Mouse (Mus musculus): ENCODE measurements around the gene Cbr4. TPM values are rescaled to one million over a fixed set of nuclear protein-coding genes. Genes with fewer than 3 reads are reported as not detected.
A peak's percentile ranks its signal among the peaks of the same experiment; 100 is the strongest.

The Cbr4 gene
- polyA plus RNA-seq, 1 experiment from 2014 or later = 36.7 TPM

DNA sequence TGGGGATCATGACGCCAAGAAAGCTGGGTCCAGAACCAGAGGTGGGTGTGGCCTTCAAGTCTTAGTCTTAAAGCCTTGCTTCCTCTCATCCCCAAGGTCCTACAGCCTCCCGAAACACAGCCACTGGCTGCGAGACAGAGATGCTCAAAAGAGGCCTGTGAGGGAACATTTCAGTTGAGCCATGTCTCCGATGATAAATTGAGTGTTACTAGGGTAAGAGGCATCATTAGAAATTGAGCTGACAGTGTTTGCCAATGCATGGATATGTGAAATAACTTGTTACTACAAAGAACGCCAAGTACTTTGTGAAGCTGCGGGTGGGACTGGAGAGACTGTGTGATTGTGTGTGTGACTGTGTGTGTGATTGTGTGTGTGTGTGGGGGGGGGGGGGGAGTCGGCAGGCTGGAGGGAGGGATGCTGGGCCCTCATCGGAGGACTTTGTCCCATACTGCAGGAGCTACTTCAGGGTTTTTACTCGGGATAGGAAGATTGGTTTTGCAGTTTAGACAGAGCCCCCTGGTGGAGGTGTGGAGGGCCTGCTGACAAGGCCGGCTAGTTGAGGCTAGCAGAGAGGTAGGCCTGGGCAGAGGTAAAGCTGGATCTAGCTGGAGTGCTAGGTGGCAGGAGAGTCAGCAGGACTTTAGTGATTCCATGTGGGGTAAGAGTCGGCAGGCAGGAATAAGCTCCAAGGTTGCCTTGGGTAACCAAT, 7.9 kb upstream of the Cbr4 start:
- no peak overlapping the region for H3K4me3 ChIP-seq (ENCODE audit: low read length)
- H3K27ac ChIP-seq (ENCODE audit: low read length) = no peak overlapping the region
- no peak overlapping the region for H3K9ac ChIP-seq (ENCODE audit: low read depth, low read length)
- ATAC-seq = peak; percentile 43; the same call in 1 of the 2 replicates
- no peaks in the 10 kb centered on the region for H3K4me1 ChIP-seq (ENCODE audit: control insufficient read depth, insufficient read depth, low read length)
- no peak overlapping the region for H3K4me2 ChIP-seq (ENCODE audit: low read depth, low read length)
- H3K27me3 ChIP-seq (replicated peaks; ENCODE audit: control insufficient read depth, insufficient read depth, low read length) = no peaks in the 10 kb centered on the region
- 54% methylated on average over 11 of the region's 11 CpGs for WGBS
- no peaks in the 10 kb centered on the region for H3K9me3 ChIP-seq (ENCODE audit: control insufficient read depth, low read length)
- no peaks in the 10 kb centered on the region for H3K36me3 ChIP-seq (ENCODE audit: control insufficient read depth, insufficient read depth, low read length)

DNA sequence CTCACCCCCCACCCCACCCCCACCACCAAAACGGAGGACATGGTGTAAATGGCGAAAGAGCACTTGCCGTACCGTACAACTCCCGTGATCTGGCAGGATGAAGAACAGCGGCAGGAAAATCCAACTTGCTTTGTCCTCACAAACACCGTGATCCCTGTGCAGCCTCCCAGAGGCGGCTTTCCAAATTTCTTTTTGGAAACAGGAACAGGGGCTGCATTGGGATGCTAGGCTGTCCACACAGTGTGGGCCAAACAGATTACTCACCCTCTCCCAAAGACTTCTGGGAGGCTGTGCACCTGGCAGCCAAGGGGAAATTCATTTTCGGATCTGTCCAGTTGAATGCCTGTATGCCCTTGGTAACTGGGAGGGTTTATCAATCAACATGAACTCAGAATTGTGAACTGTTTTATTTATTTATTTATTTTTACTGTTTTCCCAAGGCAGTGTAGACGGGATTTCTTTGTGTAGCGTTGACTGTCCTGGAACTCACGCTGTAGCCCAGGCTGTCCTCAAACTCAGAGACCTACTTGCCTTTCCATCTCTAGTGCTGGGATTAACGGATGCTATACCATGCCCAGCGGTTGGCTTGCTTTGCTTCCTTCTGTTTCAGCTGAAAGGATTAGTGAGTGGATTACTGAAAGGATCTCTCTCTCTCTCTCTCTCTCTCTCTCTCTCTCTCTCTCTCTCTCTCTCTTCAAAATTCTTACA, 7.1 kb upstream of the Cbr4 start:
- no peak overlapping the region for H3K4me3 ChIP-seq (ENCODE audit: low read length)

DNA sequence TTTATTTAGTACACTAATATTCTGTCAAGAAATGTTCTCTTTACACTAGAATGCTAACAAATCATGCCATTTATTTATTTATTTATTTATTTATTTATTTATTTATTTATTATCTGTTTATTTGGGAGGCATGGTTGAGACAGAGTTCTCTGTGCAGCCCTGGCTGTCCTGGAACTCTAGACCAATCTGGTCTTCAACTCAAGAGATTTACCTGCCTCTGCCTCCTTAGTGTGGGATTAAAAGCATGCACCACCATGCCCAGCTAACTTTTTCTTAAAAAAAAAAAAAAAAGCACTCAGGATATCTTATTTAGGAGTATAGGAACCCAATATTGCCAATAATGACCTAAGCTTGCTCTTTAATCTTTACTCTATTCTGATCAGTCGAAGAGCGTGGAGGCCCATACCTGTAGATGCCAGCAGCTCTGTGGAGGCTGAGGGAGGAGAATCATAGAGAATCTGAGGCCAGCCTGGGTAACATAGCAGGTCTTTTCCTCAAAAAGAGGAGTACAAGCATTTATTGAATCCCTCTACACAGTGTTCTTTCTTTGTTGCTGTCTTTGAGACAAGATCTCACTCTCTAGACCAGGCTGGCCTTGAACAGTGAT, 508 bp upstream of the Cbr4 start:
- Histone ChIP-seq H3K9me3 (ENCODE audit: control insufficient read depth, low read length) (no peaks in the 10 kb centered on the region), H3K4me2 (ENCODE audit: low read depth, low read length) (no peak overlapping the region), H3K27ac (ENCODE audit: low read length) (no peak overlapping the region), H3K27me3 (replicated peaks; ENCODE audit: control insufficient read depth, insufficient read depth, low read length) (no peaks in the 10 kb centered on the region), H3K9ac (ENCODE audit: low read depth, low read length) (no peak overlapping the region), H3K36me3 (ENCODE audit: control insufficient read depth, insufficient read depth, low read length) (no peaks in the 10 kb centered on the region), H3K4me3 (ENCODE audit: low read length) (peak overlapping the region; percentile 68; the same call in 1 of the 2 replicates), H3K4me1 (ENCODE audit: control insufficient read depth, insufficient read depth, low read length) (no peaks in the 10 kb centered on the region)
- 96% methylated on average over 2 of the region's 2 CpGs for WGBS
- peak; percentile 24 for ATAC-seq

More for the DNA sequence above, 7.1 kb upstream of the Cbr4 start:
- Histone ChIP-seq H3K36me3 (ENCODE audit: control insufficient read depth, insufficient read depth, low read length) (no peaks in the 10 kb centered on the region), H3K9me3 (ENCODE audit: control insufficient read depth, low read length) (no peaks in the 10 kb centered on the region), H3K4me2 (ENCODE audit: low read depth, low read length) (no peak overlapping the region), H3K9ac (ENCODE audit: low read depth, low read length) (no peak overlapping the region), H3K27ac (ENCODE audit: low read length) (no peak overlapping the region), H3K4me1 (ENCODE audit: control insufficient read depth, insufficient read depth, low read length) (no peaks in the 10 kb centered on the region), H3K27me3 (replicated peaks; ENCODE audit: control insufficient read depth, insufficient read depth, low read length) (no peaks in the 10 kb centered on the region)
- 84% methylated on average over 14 of the region's 14 CpGs for WGBS
- no peak for ATAC-seq

DNA sequence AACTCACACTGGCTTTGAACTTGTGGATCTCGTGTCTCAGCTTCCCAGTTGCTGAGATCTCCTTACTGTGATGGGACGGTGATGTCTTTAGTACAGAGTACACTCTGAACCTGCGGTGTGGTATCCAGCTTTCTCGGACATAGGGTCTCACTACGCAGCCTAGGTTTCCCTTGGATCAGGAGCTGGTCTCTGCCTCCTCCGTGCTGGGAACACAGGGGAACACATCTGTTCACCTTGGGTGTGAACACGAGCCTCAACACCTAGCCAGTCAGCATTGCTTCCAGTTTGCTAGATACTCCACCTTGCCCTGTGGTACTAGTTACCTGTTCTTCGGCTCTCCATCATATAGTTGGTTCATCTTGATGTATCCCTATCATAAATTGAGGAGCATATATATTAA, 1.1 kb downstream of the Cbr4 start:
- Histone ChIP-seq H3K4me1 (ENCODE audit: control insufficient read depth, insufficient read depth, low read length) (no peaks in the 10 kb centered on the region), H3K4me3 (ENCODE audit: low read length) (peak overlapping the region; percentile 68), H3K9me3 (ENCODE audit: control insufficient read depth, low read length) (no peaks in the 10 kb centered on the region), H3K27me3 (replicated peaks; ENCODE audit: control insufficient read depth, insufficient read depth, low read length) (no peaks in the 10 kb centered on the region), H3K27ac (ENCODE audit: low read length) (no peak overlapping the region), H3K9ac (ENCODE audit: low read depth, low read length) (no peak overlapping the region), H3K4me2 (ENCODE audit: low read depth, low read length) (peak overlapping the region; percentile 72), H3K36me3 (ENCODE audit: control insufficient read depth, insufficient read depth, low read length) (0 out of 2 replicates have a peak, but pooled peaks cover 2% of the 10 kb centered on the region)
- ATAC-seq = no peak
- 90% methylated on average over 8 of the region's 8 CpGs for WGBS

DNA sequence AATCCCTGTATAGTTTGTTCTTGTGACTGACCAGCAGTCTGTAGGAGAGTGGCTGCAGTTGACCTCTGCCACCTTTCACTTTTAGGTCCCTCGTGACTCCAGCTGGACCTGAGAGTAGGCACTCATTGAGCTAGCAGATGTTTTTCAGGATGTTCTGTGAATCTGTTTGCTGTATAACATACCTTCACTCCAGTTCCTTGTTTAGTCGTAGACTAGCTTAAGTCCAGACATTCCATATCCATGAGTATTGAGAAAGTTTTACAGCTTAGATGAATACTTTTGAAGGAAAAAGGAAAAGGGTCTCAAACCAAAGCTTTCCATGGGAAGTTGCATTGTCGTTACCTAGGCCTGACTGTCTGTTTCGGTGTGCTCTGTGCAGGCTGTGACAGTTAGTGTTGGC, 9.6 kb downstream of the Cbr4 start:
- 82% methylated on average over 4 of the region's 4 CpGs for WGBS
- Histone ChIP-seq H3K27me3 (replicated peaks; ENCODE audit: control insufficient read depth, insufficient read depth, low read length) (no peaks in the 10 kb centered on the region), H3K9me3 (ENCODE audit: control insufficient read depth, low read length) (no peaks in the 10 kb centered on the region), H3K9ac (ENCODE audit: low read depth, low read length) (no peak overlapping the region), H3K36me3 (ENCODE audit: control insufficient read depth, insufficient read depth, low read length) (0 out of 2 replicates have a peak, but pooled peaks cover 3% of the 10 kb centered on the region), H3K4me3 (ENCODE audit: low read length) (no peak overlapping the region), H3K27ac (ENCODE audit: low read length) (no peak overlapping the region), H3K4me2 (ENCODE audit: low read depth, low read length) (no peak overlapping the region), H3K4me1 (ENCODE audit: control insufficient read depth, insufficient read depth, low read length) (no peaks in the 10 kb centered on the region)
- no peak for ATAC-seq

DNA sequence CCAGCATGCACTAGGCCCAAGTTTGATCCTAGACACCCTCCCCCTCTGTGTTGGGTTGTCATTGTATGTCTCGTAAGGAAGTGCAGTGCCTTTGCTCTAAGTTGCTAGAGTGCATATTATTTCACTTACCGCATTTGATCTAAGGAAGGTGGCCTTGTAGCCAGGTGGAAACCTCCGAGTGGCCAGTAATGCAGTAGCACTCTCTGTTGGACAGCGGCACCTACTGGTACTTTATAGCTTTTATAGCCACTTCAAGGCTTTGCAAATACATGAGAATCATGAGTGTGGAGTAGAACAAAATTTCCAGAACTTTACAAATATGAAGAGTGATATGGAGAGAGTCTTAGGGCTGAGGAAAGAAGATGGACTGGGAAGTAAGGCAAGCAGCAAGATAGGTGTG, 11.5 kb downstream of the Cbr4 start:
- WGBS = 55% methylated on average over 4 of the region's 4 CpGs
- H3K9me3 ChIP-seq (ENCODE audit: control insufficient read depth, low read length) = no peaks in the 10 kb centered on the region
- 0 out of 2 replicates have a peak, but pooled peaks have one; percentile 37 for ATAC-seq
- no peak overlapping the region for H3K4me3 ChIP-seq (ENCODE audit: low read length)
- H3K27ac ChIP-seq (ENCODE audit: low read length) = no peak overlapping the region
- H3K36me3 ChIP-seq (ENCODE audit: control insufficient read depth, insufficient read depth, low read length) = no peaks in the 10 kb centered on the region
- no peaks in the 10 kb centered on the region for H3K4me1 ChIP-seq (ENCODE audit: control insufficient read depth, insufficient read depth, low read length)
- H3K4me2 ChIP-seq (ENCODE audit: low read depth, low read length) = no peak overlapping the region
- H3K9ac ChIP-seq (ENCODE audit: low read depth, low read length) = no peak overlapping the region
- no peaks in the 10 kb centered on the region for H3K27me3 ChIP-seq (replicated peaks; ENCODE audit: control insufficient read depth, insufficient read depth, low read length)

DNA sequence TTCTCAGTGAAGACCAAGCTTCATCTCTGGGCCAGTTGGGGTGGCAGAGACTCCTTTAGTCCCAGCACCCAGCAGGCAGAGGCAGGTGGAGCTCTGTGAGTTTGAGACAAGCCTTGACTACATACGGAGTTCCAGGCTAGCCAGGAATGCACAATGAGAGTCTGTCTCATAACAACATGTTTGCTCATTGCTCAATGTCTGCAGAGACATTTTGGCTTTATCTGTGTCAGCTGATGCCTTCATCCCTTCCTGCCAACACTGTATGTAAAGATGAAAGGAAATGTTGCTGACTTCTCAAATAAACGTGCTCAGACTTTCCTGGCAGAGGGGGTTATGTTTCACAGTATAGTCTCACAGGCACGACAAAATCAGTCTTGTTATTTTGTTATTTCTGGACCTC, 13.4 kb downstream of the Cbr4 start:
- H3K27me3 ChIP-seq (replicated peaks; ENCODE audit: control insufficient read depth, insufficient read depth, low read length) = no peaks in the 10 kb centered on the region
- H3K9me3 ChIP-seq (ENCODE audit: control insufficient read depth, low read length) = no peaks in the 10 kb centered on the region
- 65% methylated on average over 3 of the region's 3 CpGs for WGBS
- H3K9ac ChIP-seq (ENCODE audit: low read depth, low read length) = no peak overlapping the region
- no peak for ATAC-seq
- no peak overlapping the region for H3K4me3 ChIP-seq (ENCODE audit: low read length)
- no peaks in the 10 kb centered on the region for H3K4me1 ChIP-seq (ENCODE audit: control insufficient read depth, insufficient read depth, low read length)
- H3K36me3 ChIP-seq (ENCODE audit: control insufficient read depth, insufficient read depth, low read length) = no peaks in the 10 kb centered on the region
- no peak overlapping the region for H3K27ac ChIP-seq (ENCODE audit: low read length)
- H3K4me2 ChIP-seq (ENCODE audit: low read depth, low read length) = no peak overlapping the region

DNA sequence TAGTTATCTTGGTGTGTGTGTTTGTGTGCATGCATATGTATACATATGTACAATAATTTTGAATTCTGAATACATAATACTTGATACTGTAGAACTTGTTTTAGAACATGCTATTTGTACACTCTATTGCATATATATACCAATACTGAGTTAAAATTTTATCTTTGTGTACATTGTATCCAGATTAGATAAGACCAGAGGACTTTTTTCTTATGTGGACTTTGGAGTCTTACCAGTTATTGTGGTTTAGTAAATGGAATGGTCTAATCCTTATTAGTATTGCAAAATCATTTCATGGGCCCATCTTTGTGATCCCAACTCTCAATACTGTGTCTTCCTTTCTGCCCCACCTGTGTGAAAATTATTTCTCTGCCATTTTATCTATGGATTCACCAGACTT, 14.7 kb downstream of the Cbr4 start:
- ATAC-seq = peak; percentile 81
- Histone ChIP-seq H3K27ac (ENCODE audit: low read length) (no peak overlapping the region), H3K9ac (ENCODE audit: low read depth, low read length) (no peak overlapping the region)

DNA sequence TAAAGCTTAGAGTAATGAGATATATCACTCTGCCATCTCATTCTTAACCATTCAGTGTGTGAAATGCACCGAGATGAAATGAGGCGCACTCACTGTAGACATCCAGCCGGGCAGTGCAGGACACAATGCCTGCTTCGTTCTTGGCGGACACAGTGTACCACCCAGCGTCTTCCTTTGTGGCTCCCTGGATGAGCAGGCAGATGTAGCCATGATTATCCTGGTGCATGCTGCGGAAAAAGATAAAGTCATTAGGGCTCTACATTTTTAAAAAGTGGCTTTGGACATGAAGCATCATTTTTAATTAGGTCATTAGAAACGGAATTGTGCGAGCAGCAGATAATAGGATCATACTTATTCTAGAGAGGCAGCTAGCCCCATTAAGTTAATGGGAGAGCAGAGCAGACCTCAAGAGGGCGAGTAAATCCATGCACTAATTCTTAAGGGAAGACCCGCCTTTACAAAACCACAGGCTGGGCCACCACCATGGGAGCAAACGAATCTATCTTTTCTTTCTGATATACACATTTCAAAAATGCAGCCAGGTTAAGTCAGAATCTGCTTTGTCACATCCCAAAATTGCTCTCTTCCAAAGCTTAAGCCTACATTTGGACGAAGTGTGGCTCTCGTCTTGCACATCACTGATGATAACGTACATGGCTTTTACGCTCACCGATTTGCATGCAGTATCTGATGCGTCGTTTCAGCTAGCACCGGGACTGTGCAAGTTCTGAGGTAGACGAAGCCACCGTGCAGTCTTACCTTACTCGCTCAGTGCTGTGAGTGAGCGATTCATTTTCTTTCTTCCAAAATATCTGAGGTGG, 27.8 kb downstream of the Cbr4 start:
- Histone ChIP-seq H3K4me1 (ENCODE audit: control insufficient read depth, insufficient read depth, low read length) (no peaks in the 10 kb centered on the region), H3K27me3 (replicated peaks; ENCODE audit: control insufficient read depth, insufficient read depth, low read length) (no peaks in the 10 kb centered on the region), H3K4me3 (ENCODE audit: low read length) (no peak overlapping the region), H3K9ac (ENCODE audit: low read depth, low read length) (no peak overlapping the region), H3K9me3 (ENCODE audit: control insufficient read depth, low read length) (no peaks in the 10 kb centered on the region), H3K4me2 (ENCODE audit: low read depth, low read length) (no peak overlapping the region), H3K36me3 (ENCODE audit: control insufficient read depth, insufficient read depth, low read length) (peaks cover 12% of the 10 kb centered on the region), H3K27ac (ENCODE audit: low read length) (peak overlapping the region; percentile 11; the same call in 1 of the 2 replicates)
- WGBS = 88% methylated on average over 24 of the region's 24 CpGs
- peak; percentile 8; the same call in 1 of the 2 replicates for ATAC-seq

More for the DNA sequence above, 14.7 kb downstream of the Cbr4 start:
- no peaks in the 10 kb centered on the region for H3K36me3 ChIP-seq (ENCODE audit: control insufficient read depth, insufficient read depth, low read length)
- H3K9me3 ChIP-seq (ENCODE audit: control insufficient read depth, low read length) = no peaks in the 10 kb centered on the region
- no peak overlapping the region for H3K4me3 ChIP-seq (ENCODE audit: low read length)
- no peaks in the 10 kb centered on the region for H3K4me1 ChIP-seq (ENCODE audit: control insufficient read depth, insufficient read depth, low read length)
- H3K27me3 ChIP-seq (replicated peaks; ENCODE audit: control insufficient read depth, insufficient read depth, low read length) = no peaks in the 10 kb centered on the region
- H3K4me2 ChIP-seq (ENCODE audit: low read depth, low read length) = no peak overlapping the region
